Mouse (Mus musculus): ENCODE measurements around the gene Macc1. TPM values are rescaled to one million over a fixed set of nuclear protein-coding genes. Genes with fewer than 3 reads are reported as not detected.

The Macc1 gene
- total and polyA plus RNA-seq, 3 experiments = not detected

GRCm38 (mm10) chr12:119410522-119410921 lies 96.5 kb downstream of the Macc1 start:
- no peaks in the 10 kb centered on the region for H3K79me2 ChIP-seq (replicated peaks; ENCODE audit: control insufficient read depth, insufficient read depth, low read length)
- no peak overlapping the region for H3K9ac ChIP-seq (ENCODE audit: low read depth, low read length)
- H3K36me3 ChIP-seq (ENCODE audit: control insufficient read depth, insufficient read depth, low read length) = no peaks in the 10 kb centered on the region
- intact Hi-C loops (cut with DNase I) = no loop called here
- no peak for DNase-seq
- H3K4me1 ChIP-seq (ENCODE audit: control insufficient read depth, insufficient read depth, low read length) = no peaks in the 10 kb centered on the region
- H3K27ac ChIP-seq = no peak overlapping the region
- H3K27me3 ChIP-seq (ENCODE audit: control insufficient read depth, insufficient read depth, low read length) = no peaks in the 10 kb centered on the region
- TF ChIP-seq POLR2A (IDR thresholded peaks at IDR 0.05; ENCODE audit: insufficient read depth, low read depth, low read length) (no peak), CTCF (IDR thresholded peaks at IDR 0.05) (no peak), EP300 (IDR thresholded peaks at IDR 0.05; ENCODE audit: insufficient read depth, low read depth, low read length) (no peak)
- no peak overlapping the region for H3K4me3 ChIP-seq

- H3K36me3 ChIP-seq (ENCODE audit: control insufficient read depth, insufficient read depth, low read length) = no peaks in the 10 kb centered on the region
- DNase-seq = no peak
- no peak overlapping the region for H3K4me3 ChIP-seq
- WGBS = 63% methylated on average over 2 of the region's 2 CpGs
- no peaks in the 10 kb centered on the region for H3K27me3 ChIP-seq (ENCODE audit: control insufficient read depth, insufficient read depth, low read length)
- no peak overlapping the region for H3K9ac ChIP-seq (ENCODE audit: low read depth, low read length)
- H3K4me1 ChIP-seq (ENCODE audit: control insufficient read depth, insufficient read depth, low read length) = no peaks in the 10 kb centered on the region
- intact Hi-C loops (cut with DNase I) = no loop called here
- TF ChIP-seq CTCF (IDR thresholded peaks at IDR 0.05) (no peak), EP300 (IDR thresholded peaks at IDR 0.05; ENCODE audit: insufficient read depth, low read depth, low read length) (no peak), POLR2A (IDR thresholded peaks at IDR 0.05; ENCODE audit: insufficient read depth, low read depth, low read length) (no peak)
- no peak overlapping the region for H3K27ac ChIP-seq
- H3K79me2 ChIP-seq (replicated peaks; ENCODE audit: control insufficient read depth, insufficient read depth, low read length) = no peaks in the 10 kb centered on the region
Measured at GRCm38 (mm10) chr12:119410956-119411355, 96.9 kb downstream of the Macc1 start.

- TF ChIP-seq POLR2A (IDR thresholded peaks at IDR 0.05; ENCODE audit: insufficient read depth, low read depth, low read length) = no peak
- TF ChIP-seq CTCF (IDR thresholded peaks at IDR 0.05) = no peak
- no peak for TF ChIP-seq EP300 (IDR thresholded peaks at IDR 0.05; ENCODE audit: insufficient read depth, low read depth, low read length)
- no peaks in the 10 kb centered on the region for H3K27me3 ChIP-seq (ENCODE audit: control insufficient read depth, insufficient read depth, low read length)
Measured at GRCm38 (mm10) chr12:119411982-119412381, 97.9 kb downstream of the Macc1 start.

GRCm38 (mm10) chr12:119415900-119416299 lies 101.8 kb downstream of the Macc1 start:
- H3K27ac ChIP-seq = no peak overlapping the region
- intact Hi-C loops (cut with DNase I) = no loop called here
- H3K79me2 ChIP-seq (replicated peaks; ENCODE audit: control insufficient read depth, insufficient read depth, low read length) = no peaks in the 10 kb centered on the region
- H3K4me3 ChIP-seq = no peak overlapping the region
- TF ChIP-seq CTCF (IDR thresholded peaks at IDR 0.05) (no peak), POLR2A (IDR thresholded peaks at IDR 0.05; ENCODE audit: insufficient read depth, low read depth, low read length) (no peak), EP300 (IDR thresholded peaks at IDR 0.05; ENCODE audit: insufficient read depth, low read depth, low read length) (no peak)
- no peaks in the 10 kb centered on the region for H3K27me3 ChIP-seq (ENCODE audit: control insufficient read depth, insufficient read depth, low read length)
- no peak overlapping the region for H3K9ac ChIP-seq (ENCODE audit: low read depth, low read length)
- no peaks in the 10 kb centered on the region for H3K4me1 ChIP-seq (ENCODE audit: control insufficient read depth, insufficient read depth, low read length)
- no peaks in the 10 kb centered on the region for H3K36me3 ChIP-seq (ENCODE audit: control insufficient read depth, insufficient read depth, low read length)
- 74% methylated on average over 2 of the region's 2 CpGs for WGBS
- DNase-seq = no peak

More at GRCm38 (mm10) chr12:119411982-119412381, 97.9 kb downstream of the Macc1 start:
- intact Hi-C loops (cut with DNase I) = no loop called here
- Histone ChIP-seq H3K27ac (no peak overlapping the region), H3K4me1 (ENCODE audit: control insufficient read depth, insufficient read depth, low read length) (no peaks in the 10 kb centered on the region), H3K79me2 (replicated peaks; ENCODE audit: control insufficient read depth, insufficient read depth, low read length) (no peaks in the 10 kb centered on the region), H3K9ac (ENCODE audit: low read depth, low read length) (no peak overlapping the region), H3K36me3 (ENCODE audit: control insufficient read depth, insufficient read depth, low read length) (no peaks in the 10 kb centered on the region), H3K4me3 (no peak overlapping the region)
- no peak for DNase-seq
- 73% methylated on average over 2 of the region's 2 CpGs for WGBS

- intact Hi-C loops (cut with DNase I) = loop anchor here (5.0 kb wide), 1 partner anchor 557 kb away; no protein-coding TSS in a partner anchor
- H3K27ac ChIP-seq = no peak overlapping the region
- DNase-seq = no peak
- no peaks in the 10 kb centered on the region for H3K36me3 ChIP-seq (ENCODE audit: control insufficient read depth, insufficient read depth, low read length)
- H3K4me1 ChIP-seq (ENCODE audit: control insufficient read depth, insufficient read depth, low read length) = no peaks in the 10 kb centered on the region
- H3K9ac ChIP-seq (ENCODE audit: low read depth, low read length) = no peak overlapping the region
- TF ChIP-seq POLR2A (IDR thresholded peaks at IDR 0.05; ENCODE audit: insufficient read depth, low read depth, low read length) (no peak), CTCF (IDR thresholded peaks at IDR 0.05) (no peak), EP300 (IDR thresholded peaks at IDR 0.05; ENCODE audit: insufficient read depth, low read depth, low read length) (no peak)
- no peaks in the 10 kb centered on the region for H3K79me2 ChIP-seq (replicated peaks; ENCODE audit: control insufficient read depth, insufficient read depth, low read length)
- no peaks in the 10 kb centered on the region for H3K27me3 ChIP-seq (ENCODE audit: control insufficient read depth, insufficient read depth, low read length)
- 28% methylated on average over 2 of the region's 2 CpGs for WGBS
- H3K4me3 ChIP-seq = no peak overlapping the region
Measured at GRCm38 (mm10) chr12:119425749-119426148, 111.7 kb downstream of the Macc1 start.

GRCm38 (mm10) chr12:119426182-119426886 lies 112.3 kb downstream of the Macc1 start:
- TF ChIP-seq POLR2A (IDR thresholded peaks at IDR 0.05; ENCODE audit: insufficient read depth, low read depth, low read length) (no peak), EP300 (IDR thresholded peaks at IDR 0.05; ENCODE audit: insufficient read depth, low read depth, low read length) (no peak), CTCF (IDR thresholded peaks at IDR 0.05) (no peak)
- no peak overlapping the region for H3K9ac ChIP-seq (ENCODE audit: low read depth, low read length)
- no peak overlapping the region for H3K4me3 ChIP-seq
- intact Hi-C loops (cut with DNase I) = loop anchor here (5.0 kb wide), 1 partner anchor 556 kb away; no protein-coding TSS in a partner anchor
- no peaks in the 10 kb centered on the region for H3K4me1 ChIP-seq (ENCODE audit: control insufficient read depth, insufficient read depth, low read length)
- no peaks in the 10 kb centered on the region for H3K79me2 ChIP-seq (replicated peaks; ENCODE audit: control insufficient read depth, insufficient read depth, low read length)
- H3K27me3 ChIP-seq (ENCODE audit: control insufficient read depth, insufficient read depth, low read length) = no peaks in the 10 kb centered on the region
- no peak for DNase-seq
- H3K27ac ChIP-seq = no peak overlapping the region
- WGBS = 97% methylated on average over 2 of the region's 2 CpGs
- no peaks in the 10 kb centered on the region for H3K36me3 ChIP-seq (ENCODE audit: control insufficient read depth, insufficient read depth, low read length)

Data from heart, adult 2 months (tissue).